Mouse (Mus musculus) embryonic facial prominence, embryonic 11.5 days (tissue): ENCODE data around the gene Matn4. TPM values are rescaled to one million over a fixed set of nuclear protein-coding genes. Genes with fewer than 3 reads are reported as not detected.
A peak's percentile ranks its signal among the peaks of the same experiment; 100 is the strongest.

Experiments
- ATAC-seq: fragments of 200-750 bp; cut with Nextera tagmentation; replicated peaks from 2 replicates; pipeline ENCODE4 v1.8.0; 2017; ENCODE audit warnings: low read depth; ENCODE audit not compliant: insufficient number of reproducible peaks, low FRiP score, low TSS enrichment
- DNase-seq: peaks from one replicate; pipeline ENCODE4 v3.0.0-alpha.2; 2015; ENCODE audit warnings: low spot score
- H3K27ac ChIP-seq: fragments of 300-500 bp; sonication (generic); replicated peaks from 2 replicates; pipeline ENCODE4 v1.5.1; 2014; ENCODE audit warnings: mild to moderate bottlenecking, low read depth, low read length, control low read depth
- H3K27me3 ChIP-seq: fragments of 300-500 bp; sonication (generic); 2 replicates; pipeline ENCODE4 v1.6.1; 2014; ENCODE audit warnings: mild to moderate bottlenecking, low read length, moderate library complexity, mixed read lengths; ENCODE audit not compliant: control insufficient read depth, insufficient read depth
- H3K36me3 ChIP-seq: fragments of 300-500 bp; sonication (generic); replicated peaks from 2 replicates; pipeline ENCODE4 v1.6.1; 2014; ENCODE audit warnings: low read depth, mild to moderate bottlenecking, low read length, moderate library complexity, mixed read lengths; ENCODE audit not compliant: control insufficient read depth, insufficient read depth
- H3K4me1 ChIP-seq: fragments of 300-500 bp; sonication (generic); 2 replicates; pipeline ENCODE4 v1.6.1; 2014; ENCODE audit warnings: low read length, mixed read lengths; ENCODE audit not compliant: control insufficient read depth, insufficient read depth
- H3K4me2 ChIP-seq: fragments of 300-500 bp; sonication (generic); 2 replicates; pipeline ENCODE4 v1.6.1; 2014; ENCODE audit warnings: low read depth, mild to moderate bottlenecking, control low read depth, low read length, moderate library complexity
- H3K4me3 ChIP-seq: fragments of 300-500 bp; sonication (generic); 2 replicates; pipeline ENCODE4 v1.5.1; 2014; ENCODE audit warnings: low read depth, low read length, control low read depth
- H3K9ac ChIP-seq: fragments of 300-500 bp; sonication (generic); replicated peaks from 2 replicates; pipeline ENCODE4 v1.6.1; 2014; ENCODE audit warnings: mild to moderate bottlenecking, control low read depth, low read length
- H3K9me3 ChIP-seq: fragments of 300-500 bp; sonication (generic); replicated peaks from 2 replicates; pipeline ENCODE4 v1.6.1; 2016; ENCODE audit warnings: mild to moderate bottlenecking, low read length, inconsistent platforms, mixed read lengths; ENCODE audit not compliant: control insufficient read depth
- WGBS: fragments of 180-500 bp; shearing (Covaris S2); extraction: QIAGEN DNeasy Blood & Tissue Kit; methylation state at CpG from one replicate; pipeline ENCODE4 v1.1.7; 2014; 5-methylcytosine and 5-hydroxymethylcytosine counted together
- polyA plus RNA-seq: library from polyadenylated mRNA; unstranded; fragments of >200 nt; fragmentation: Nextera tagmentation; extraction: Ambion mirVana; gene quantifications from 2 replicates; pipeline ENCODE4 v1.2.1, GENCODE M21; 2014

Matn4 gene
- polyA plus RNA-seq, 1 experiment from 2014 or later = 1.3 TPM

- Histone ChIP-seq H3K27me3 (no peaks in the 10 kb centered on the region), H3K4me1 (0 out of 2 replicates have a peak, but pooled peaks cover 3% of the 10 kb centered on the region), H3K36me3 (no peaks in the 10 kb centered on the region), H3K27ac (no peak overlapping the region), H3K9me3 (no peaks in the 10 kb centered on the region), H3K4me2 (no peak overlapping the region; the same call in 1 of the 2 replicates), H3K4me3 (no peak overlapping the region), H3K9ac (peak overlapping the region; percentile 22; the same call in 1 of the 2 replicates)
- peak; percentile 85 for ATAC-seq
- 6% methylated on average over 17 of the region's 18 CpGs for WGBS
- DNase-seq = peak; percentile 61
These were observed 18.8 kb downstream of the Matn4 start for GRCm38 (mm10) chr2:164385927-164386763.

- Histone ChIP-seq H3K4me2 (no peak overlapping the region), H3K4me3 (no peak overlapping the region), H3K9ac (no peak overlapping the region), H3K9me3 (no peaks in the 10 kb centered on the region), H3K27me3 (no peaks in the 10 kb centered on the region), H3K27ac (no peak overlapping the region), H3K36me3 (no peaks in the 10 kb centered on the region), H3K4me1 (0 out of 2 replicates have a peak, but pooled peaks cover 3% of the 10 kb centered on the region)
- WGBS = 64% methylated on average over 11 of the region's 11 CpGs
- DNase-seq (no peak), ATAC-seq (no peak)
These were observed 21.1 kb downstream of the Matn4 start for GRCm38 (mm10) chr2:164383656-164384399.

- no peaks in the 10 kb centered on the region for H3K36me3 ChIP-seq
- no peaks in the 10 kb centered on the region for H3K9me3 ChIP-seq
- no peak overlapping the region for H3K27ac ChIP-seq
- DNase-seq (no peak), ATAC-seq (no peak)
- 0 out of 2 replicates have a peak, but pooled peaks cover 3% of the 10 kb centered on the region for H3K4me1 ChIP-seq
- H3K9ac ChIP-seq = no peak overlapping the region
- H3K4me3 ChIP-seq = no peak overlapping the region
- 85% methylated on average over 3 of the region's 3 CpGs for WGBS
- H3K27me3 ChIP-seq = no peaks in the 10 kb centered on the region
- no peak overlapping the region for H3K4me2 ChIP-seq
These were observed 22.0 kb downstream of the Matn4 start for GRCm38 (mm10) chr2:164382971-164383370.

GRCm38 (mm10) chr2:164381726-164382125, 23.2 kb downstream of the Matn4 start:
- no peak overlapping the region for H3K4me2 ChIP-seq
- H3K4me3 ChIP-seq = no peak overlapping the region
- no peak overlapping the region for H3K9ac ChIP-seq
- H3K27ac ChIP-seq = no peak overlapping the region
- no peaks in the 10 kb centered on the region for H3K27me3 ChIP-seq
- ATAC-seq (no peak), DNase-seq (no peak)
- 71% methylated on average over 8 of the region's 8 CpGs for WGBS
- no peaks in the 10 kb centered on the region for H3K9me3 ChIP-seq
- 0 out of 2 replicates have a peak, but pooled peaks cover 3% of the 10 kb centered on the region for H3K4me1 ChIP-seq
- no peaks in the 10 kb centered on the region for H3K36me3 ChIP-seq

GRCm38 (mm10) chr2:164377478-164378426, 27.2 kb downstream of the Matn4 start:
- Histone ChIP-seq H3K9ac (no peak overlapping the region), H3K27ac (no peak overlapping the region), H3K4me1 (no peaks in the 10 kb centered on the region), H3K4me3 (no peak overlapping the region), H3K27me3 (no peaks in the 10 kb centered on the region), H3K9me3 (no peaks in the 10 kb centered on the region), H3K4me2 (no peak overlapping the region), H3K36me3 (no peaks in the 10 kb centered on the region)
- DNase-seq (no peak), ATAC-seq (no peak)
- WGBS = 85% methylated on average over 15 of the region's 15 CpGs

GRCm38 (mm10) chr2:164373187-164373586, 31.8 kb downstream of the Matn4 start:
- Histone ChIP-seq H3K9me3 (no peaks in the 10 kb centered on the region), H3K9ac (no peak overlapping the region), H3K4me1 (no peaks in the 10 kb centered on the region), H3K27ac (no peak overlapping the region), H3K27me3 (no peaks in the 10 kb centered on the region), H3K36me3 (no peaks in the 10 kb centered on the region), H3K4me3 (no peak overlapping the region), H3K4me2 (no peak overlapping the region)
- ATAC-seq (no peak), DNase-seq (no peak)
- WGBS = 73% methylated on average over 4 of the region's 4 CpGs

GRCm38 (mm10) chr2:164372408-164373053, 32.4 kb downstream of the Matn4 start:
- Histone ChIP-seq H3K4me3 (no peak overlapping the region), H3K27me3 (no peaks in the 10 kb centered on the region), H3K4me2 (no peak overlapping the region), H3K9ac (no peak overlapping the region), H3K4me1 (no peaks in the 10 kb centered on the region), H3K27ac (no peak overlapping the region), H3K36me3 (no peaks in the 10 kb centered on the region), H3K9me3 (no peaks in the 10 kb centered on the region)
- no peak for ATAC-seq
- 26% methylated on average over 3 of the region's 3 CpGs for whole genome bisulfite sequencing
- no peak for DNase-seq
